Mouse (Mus musculus): Measurements from ENCODE around the gene Fgd3. TPM values are rescaled to one million over a fixed set of nuclear protein-coding genes. Genes with fewer than 3 reads are reported as not detected.
A peak's percentile ranks its signal among the peaks of the same experiment; 100 is the strongest.

Gene Fgd3
- polyA plus RNA-seq, 1 experiment from 2014 or later = 1.9 TPM

- no peak for ATAC-seq (ENCODE audit: low FRiP score, low read depth)
- Histone ChIP-seq H3K4me2 (no peak overlapping the region), H3K27ac (replicated peaks) (no peak overlapping the region), H3K9me3 (no peaks in the 10 kb centered on the region), H3K27me3 (peaks cover 7% of the 10 kb centered on the region; the same call in 1 of the 2 replicates), H3K4me3 (no peak overlapping the region), H3K9ac (no peak overlapping the region), H3K36me3 (no peaks in the 10 kb centered on the region), H3K4me1 (replicated peaks) (peaks cover 28% of the 10 kb centered on the region)
- 62% methylated on average over 9 of the region's 9 CpGs for WGBS
Measured at GRCm38 (mm10) chr13:49216808-49217561, 103.1 kb downstream of the Fgd3 start.

GRCm38 (mm10) chr13:49216220-49216552 is 103.9 kb downstream of the Fgd3 start:
- H3K9me3 ChIP-seq = no peaks in the 10 kb centered on the region
- H3K4me1 ChIP-seq (replicated peaks) = peaks cover 36% of the 10 kb centered on the region
- peak overlapping the region; percentile 81; the same call in 1 of the 2 replicates for H3K9ac ChIP-seq
- peaks cover 7% of the 10 kb centered on the region; the same call in 1 of the 2 replicates for H3K27me3 ChIP-seq
- H3K27ac ChIP-seq (replicated peaks) = peak overlapping the region; percentile 74
- peak overlapping the region; percentile 94 for H3K4me3 ChIP-seq
- no peaks in the 10 kb centered on the region for H3K36me3 ChIP-seq
- no peak for ATAC-seq (ENCODE audit: low FRiP score, low read depth)
- 2% methylated on average over 17 of the region's 17 CpGs for WGBS
- peak overlapping the region; percentile 96 for H3K4me2 ChIP-seq

GRCm38 (mm10) chr13:49215504-49216219 is 104.4 kb downstream of the Fgd3 start, which contains the start of gene Card19:
Gene Card19, minus strand, starts transcription at chr13:49216037.
- peaks cover 41% of the 10 kb centered on the region for H3K4me1 ChIP-seq (replicated peaks)
- peak within 1 kb of the TSS; percentile 96 for H3K4me2 ChIP-seq
- peak; percentile 85 for ATAC-seq (ENCODE audit: low FRiP score, low read depth)
- peaks cover 7% of the 10 kb centered on the region; the same call in 1 of the 2 replicates for H3K27me3 ChIP-seq
- H3K4me3 ChIP-seq = peak within 1 kb of the TSS; percentile 94
- H3K27ac ChIP-seq (replicated peaks) = peak within 1 kb of the TSS; percentile 74
- under 1% methylated on average over 76 of the region's 78 CpGs for WGBS
- H3K9me3 ChIP-seq = no peaks in the 10 kb centered on the region
- peak within 1 kb of the TSS; percentile 81 for H3K9ac ChIP-seq
- no peaks in the 10 kb centered on the region for H3K36me3 ChIP-seq

GRCm38 (mm10) chr13:49215128-49215503 is 105.0 kb downstream of the Fgd3 start:
- WGBS = 11% methylated on average over 5 of the region's 5 CpGs
- Histone ChIP-seq H3K27ac (replicated peaks) (peak overlapping the region; percentile 74), H3K36me3 (no peaks in the 10 kb centered on the region), H3K27me3 (peaks cover 7% of the 10 kb centered on the region; the same call in 1 of the 2 replicates), H3K4me1 (replicated peaks) (peaks cover 42% of the 10 kb centered on the region), H3K4me2 (peak overlapping the region; percentile 96), H3K4me3 (peak overlapping the region; percentile 94), H3K9ac (peak overlapping the region; percentile 81), H3K9me3 (no peaks in the 10 kb centered on the region)
- no peak for ATAC-seq (ENCODE audit: low FRiP score, low read depth)

GRCm38 (mm10) chr13:49214454-49214853 is 105.7 kb downstream of the Fgd3 start:
- H3K4me2 ChIP-seq = peak overlapping the region; percentile 96
- no peak for ATAC-seq (ENCODE audit: low FRiP score, low read depth)
- H3K27ac ChIP-seq (replicated peaks) = no peak overlapping the region
- no peaks in the 10 kb centered on the region for H3K36me3 ChIP-seq
- H3K9ac ChIP-seq = no peak overlapping the region
- no peaks in the 10 kb centered on the region for H3K9me3 ChIP-seq
- 54% methylated on average over 3 of the region's 3 CpGs for WGBS
- H3K27me3 ChIP-seq = peaks cover 7% of the 10 kb centered on the region; the same call in 1 of the 2 replicates
- peaks cover 42% of the 10 kb centered on the region for H3K4me1 ChIP-seq (replicated peaks)
- 0 out of 2 replicates have a peak overlapping the region, but pooled peaks have one; percentile 94 for H3K4me3 ChIP-seq

GRCm38 (mm10) chr13:49213531-49213932 is 106.6 kb downstream of the Fgd3 start:
- no peaks in the 10 kb centered on the region for H3K9me3 ChIP-seq
- no peak overlapping the region for H3K4me2 ChIP-seq
- no peaks in the 10 kb centered on the region for H3K36me3 ChIP-seq
- H3K27me3 ChIP-seq = peaks cover 7% of the 10 kb centered on the region; the same call in 1 of the 2 replicates
- no peak overlapping the region for H3K9ac ChIP-seq
- peaks cover 42% of the 10 kb centered on the region for H3K4me1 ChIP-seq (replicated peaks)
- WGBS = 47% methylated on average over 4 of the region's 4 CpGs
- peak overlapping the region; percentile 40 for H3K27ac ChIP-seq (replicated peaks)
- no peak overlapping the region for H3K4me3 ChIP-seq
- peak; percentile 16; the same call in 1 of the 2 replicates for ATAC-seq (ENCODE audit: low FRiP score, low read depth)

- Histone ChIP-seq H3K27ac (replicated peaks) (0 out of 2 replicates have a peak overlapping the region, but pooled peaks have one; percentile 40), H3K4me3 (no peak overlapping the region), H3K36me3 (no peaks in the 10 kb centered on the region), H3K9ac (no peak overlapping the region), H3K9me3 (no peaks in the 10 kb centered on the region), H3K27me3 (peaks cover 7% of the 10 kb centered on the region; the same call in 1 of the 2 replicates), H3K4me1 (replicated peaks) (peaks cover 42% of the 10 kb centered on the region), H3K4me2 (no peak overlapping the region)
- 78% methylated on average over 4 of the region's 4 CpGs for WGBS
- no peak for ATAC-seq (ENCODE audit: low FRiP score, low read depth)
Measured at GRCm38 (mm10) chr13:49212711-49213500, 107.2 kb downstream of the Fgd3 start.

Other genes starting within 250 kb of the Fgd3 start
- gene Wnk2, start 172.3 kb downstream of the Fgd3 start, polyA plus RNA-seq (2015; fragmentation: Nextera tagmentation; extraction: Ambion mirVana) = 19.6 and 23.2 TPM in 2 replicates
- gene Ninj1, start 132.8 kb downstream of the Fgd3 start, polyA plus RNA-seq (2015; fragmentation: Nextera tagmentation; extraction: Ambion mirVana) = 28.2 and 32.3 TPM in 2 replicates
- 33.8 and 37.9 TPM in 2 replicates for gene Card19, start 104.3 kb downstream of the Fgd3 start, polyA plus RNA-seq (2015; fragmentation: Nextera tagmentation; extraction: Ambion mirVana)
- gene Susd3, start 71.6 kb downstream of the Fgd3 start, polyA plus RNA-seq (2015; fragmentation: Nextera tagmentation; extraction: Ambion mirVana) = 0.48 and 0.80 TPM in 2 replicates
- 28.7 and 28.9 TPM in 2 replicates for gene Bicd2, start 21.3 kb upstream of the Fgd3 start, polyA plus RNA-seq (2015; fragmentation: Nextera tagmentation; extraction: Ambion mirVana)
- gene Ippk, start 100.9 kb upstream of the Fgd3 start, polyA plus RNA-seq (2015; fragmentation: Nextera tagmentation; extraction: Ambion mirVana) = 12.3 and 13.2 TPM in 2 replicates
- gene Tes3-ps, start 173.0 kb upstream of the Fgd3 start, polyA plus RNA-seq (2015; fragmentation: Nextera tagmentation; extraction: Ambion mirVana) = 0.30 and 0.39 TPM in 2 replicates
- 2.6 and 2.7 TPM in 2 replicates for gene Ecm2, start 184.5 kb upstream of the Fgd3 start, polyA plus RNA-seq (2015; fragmentation: Nextera tagmentation; extraction: Ambion mirVana)
- gene Aspn, start 224.1 kb upstream of the Fgd3 start, polyA plus RNA-seq (2015; fragmentation: Nextera tagmentation; extraction: Ambion mirVana) = 0.70 and 1.2 TPM in 2 replicates